Mouse (Mus musculus) ES-E14 (cell line): ENCODE data around the gene C130074G19Rik. TPM values are rescaled to one million over a fixed set of nuclear protein-coding genes. Genes with fewer than 3 reads are reported as not detected.

Experiments used
- DNase-seq: peaks from one replicate; pipeline ENCODE4 v3.0.0-alpha.2; 2013; ENCODE audit warnings: low read depth, low spot score
- H3K27ac ChIP-seq: 2 replicates; pipeline ENCODE4 v1.5.1; 2012; ENCODE audit warnings: low read depth, mild to moderate bottlenecking, low read length, moderate library complexity, mixed read lengths; ENCODE audit not compliant: poor library complexity, insufficient read depth, severe bottlenecking
- H3K36me3 ChIP-seq: 2 replicates; pipeline ENCODE4 v1.6.1; 2012; ENCODE audit warnings: mild to moderate bottlenecking, low read length, moderate library complexity, mixed read lengths; ENCODE audit not compliant: control insufficient read depth, poor library complexity, insufficient read depth, severe bottlenecking
- H3K4me1 ChIP-seq, 2 experiments: fragments of 150-350 bp in 1 of 2; sonication (generic) in 1 of 2; 2 replicates each; pipeline ENCODE4 v1.6.1; 2012; ENCODE audit warnings: low read length in 2 of 2, mild to moderate bottlenecking in 1 of 2, mixed read lengths in 1 of 2; ENCODE audit not compliant: control insufficient read depth in 2 of 2, insufficient read depth in 2 of 2, poor library complexity in 1 of 2
- H3K4me3 ChIP-seq, 2 experiments: fragments of 150-350 bp in 1 of 2; sonication (generic) in 1 of 2; 2 replicates each; pipeline ENCODE4 v1.5.1; 2012; ENCODE audit warnings: low read length in 2 of 2, low read depth in 1 of 2, mild to moderate bottlenecking in 1 of 2, mixed read lengths in 1 of 2; ENCODE audit not compliant: insufficient read depth in 1 of 2, poor library complexity in 1 of 2, severe bottlenecking in 1 of 2
- H3K9ac ChIP-seq: 2 replicates; pipeline ENCODE4 v1.6.1; 2012; ENCODE audit warnings: low read depth, mild to moderate bottlenecking, low read length, mixed read lengths; ENCODE audit not compliant: poor library complexity, insufficient read depth, severe bottlenecking
- H3K9me3 ChIP-seq: fragments of 150-350 bp; sonication (generic); 2 replicates; pipeline ENCODE4 v1.6.1; 2012; ENCODE audit warnings: low read depth, mild to moderate bottlenecking, low read length; ENCODE audit not compliant: control insufficient read depth, insufficient read depth
- CHD2 ChIP-seq: IDR thresholded peaks from 2 replicates; pipeline ENCODE4 v1.6.1; 2014; ENCODE audit warnings: mild to moderate bottlenecking, low read depth, low read length, inconsistent platforms
- HCFC1 ChIP-seq: IDR thresholded peaks from 2 replicates; pipeline ENCODE4 v1.6.1; 2012; ENCODE audit warnings: low read length, inconsistent platforms, borderline replicate concordance; ENCODE audit not compliant: insufficient read depth
- MAFK ChIP-seq: IDR thresholded peaks from 2 replicates; pipeline ENCODE4 v1.6.1; 2014; ENCODE audit warnings: mild to moderate bottlenecking, low read depth, low read length, inconsistent platforms; ENCODE audit not compliant: insufficient read depth
- ZC3H11A ChIP-seq: IDR thresholded peaks from 2 replicates; pipeline ENCODE4 v1.6.1; 2012; ENCODE audit warnings: low read depth, mild to moderate bottlenecking, inconsistent platforms, low read length, borderline replicate concordance
- ZNF384 ChIP-seq: IDR thresholded peaks from 2 replicates; pipeline ENCODE4 v1.6.1; 2012; ENCODE audit warnings: low read depth, low read length, inconsistent platforms
- in situ Hi-C, 2 experiments: fragments of 600-800 bp; cut with MboI; formaldehyde crosslinking; loops; one replicate each; pipeline ENCODE4 v1.15.1; 2025; ENCODE audit warnings: low sequenced_read_pairs in 2 of 2, inconsistent platforms in 1 of 2; ENCODE audit not compliant: unreplicated experiment in 2 of 2
- total RNA-seq: library from RNA; depleted of rRNA; stranded (reverse); fragments of 300-350 nt; gene quantifications from 2 replicates; pipeline ENCODE4 v1.2.3, GENCODE M21; 2012; rRNA removed

The C130074G19Rik gene
- total RNA-seq, 1 experiment, result 1.6 TPM

GRCm38 (mm10) chr1:184825093-184825492, 57.9 kb downstream of the C130074G19Rik start:
- in situ Hi-C loops, result no loop called here
- H3K9me3 ChIP-seq, result no peaks in the 10 kb centered on the region
- peak; percentile 52 for DNase-seq
- no peaks in the 10 kb centered on the region; the same call in 1 of the 2 replicates for H3K36me3 ChIP-seq
- H3K4me3 ChIP-seq, result no peak overlapping the region
- no peak overlapping the region for H3K9ac ChIP-seq
- TF ChIP-seq MAFK (0 out of 2 replicates have a peak, but pooled peaks have one; percentile 6), HCFC1 (no peak)
- H3K27ac ChIP-seq, result no peak overlapping the region
- peaks cover 0 to 3% of the 10 kb centered on the region in 2 experiments; a peak in 2 of 4 replicates for H3K4me1 ChIP-seq

- TF ChIP-seq ZC3H11A (peak; percentile 24; the same call in 1 of the 2 replicates), ZNF384 (no peak), HCFC1 (no peak)
- DNase-seq, result peak; percentile 86
- no peaks in the 10 kb centered on the region for H3K9me3 ChIP-seq
- H3K4me1 ChIP-seq, result peaks cover 0 to 3% of the 10 kb centered on the region in 2 experiments; a peak in 2 of 4 replicates
- no peak overlapping the region for H3K9ac ChIP-seq
- no peaks in the 10 kb centered on the region; the same call in 1 of the 2 replicates for H3K36me3 ChIP-seq
- no peak overlapping the region for H3K27ac ChIP-seq
- in situ Hi-C loops, result no loop called here
- H3K4me3 ChIP-seq, result no peak overlapping the region
Observed at GRCm38 (mm10) chr1:184824439-184824851, 58.6 kb downstream of the C130074G19Rik start.

DNA sequence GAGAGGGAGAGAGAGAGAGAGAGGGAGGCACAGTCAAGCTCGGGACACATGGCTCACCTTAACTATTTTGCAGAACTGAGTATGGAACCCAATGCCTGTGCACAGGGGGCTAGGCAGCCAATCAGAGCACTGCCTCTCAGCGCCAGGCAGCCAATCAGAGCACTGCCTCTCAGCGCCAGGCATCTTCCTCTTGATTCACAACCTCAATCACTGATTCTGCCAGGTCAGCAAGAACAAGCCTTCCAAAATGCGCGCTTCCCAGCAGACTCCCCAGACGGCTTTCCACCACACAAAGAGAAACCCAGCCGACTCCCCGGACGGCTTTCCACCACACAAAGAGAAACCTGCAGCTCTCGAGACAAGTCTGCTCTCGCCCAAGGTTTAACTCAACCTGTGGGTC, 60.3 kb downstream of the C130074G19Rik start:
- H3K4me3 ChIP-seq, result peak overlapping the region in 1 of 2 experiments; percentile 44; a peak in 2 of 4 replicates
- DNase-seq, result peak; percentile 36
- no peak overlapping the region for H3K27ac ChIP-seq
- H3K36me3 ChIP-seq, result peaks cover 2% of the 10 kb centered on the region; the same call in 1 of the 2 replicates
- H3K9ac ChIP-seq, result no peak overlapping the region
- TF ChIP-seq HCFC1 (no peak), CHD2 (0 out of 2 replicates have a peak, but pooled peaks have one; percentile 27), MAFK (peak; percentile 97), ZNF384 (no peak)
- H3K9me3 ChIP-seq, result no peaks in the 10 kb centered on the region
- peaks cover 0 to 3% of the 10 kb centered on the region in 2 experiments; a peak in 2 of 4 replicates for H3K4me1 ChIP-seq
- in situ Hi-C loops, result no loop called here

Other genes starting within 250 kb of the C130074G19Rik start
- 0.16 and 1.4 TPM in 2 replicates for gene Hlx, start 150.6 kb downstream of the C130074G19Rik start, total RNA-seq
- gene Marc1, start 71.9 kb downstream of the C130074G19Rik start, total RNA-seq, result 0.18 TPM in 1 of 2 replicates, not detected in the other
- 58.1 and 76.4 TPM in 2 replicates for gene Marc2, start 36.8 kb downstream of the C130074G19Rik start, total RNA-seq
- 3.3 and 3.6 TPM in 2 replicates for gene Mark1, start 116.4 kb upstream of the C130074G19Rik start, total RNA-seq